Mouse (Mus musculus): ENCODE data around the gene Atad1. TPM values are rescaled to one million over a fixed set of nuclear protein-coding genes. Genes with fewer than 3 reads are reported as not detected.

The Atad1 gene
- polyA plus RNA-seq, 1 experiment from 2014 or later, result 110 TPM

- H3K36me3 ChIP-seq (replicated peaks), result no peaks in the 10 kb centered on the region
- H3K27me3 ChIP-seq (replicated peaks), result peaks cover 4% of the 10 kb centered on the region; the same call in 1 of the 2 replicates
- H3K4me3 ChIP-seq, result peak overlapping the region; percentile 92
- H3K4me2 ChIP-seq, result peak overlapping the region; percentile 96
- peak overlapping the region; percentile 100 for H3K27ac ChIP-seq
- no peaks in the 10 kb centered on the region for H3K9me3 ChIP-seq
- H3K9ac ChIP-seq, result peak overlapping the region; percentile 97
- WGBS, result under 1% methylated on average over 63 of the region's 69 CpGs
- peak; percentile 10 for ATAC-seq (replicated peaks)
- H3K4me1 ChIP-seq, result peaks cover 39% of the 10 kb centered on the region
Observed at GRCm38 (mm10) chr19:32757831-32758792, 18.5 kb upstream of the Atad1 start.

GRCm38 (mm10) chr19:32756900-32757725, 17.5 kb upstream of the Atad1 start, which contains the start of gene Pten:
Pten (plus strand) TSS chr19:32757497.
- peak; percentile 93 for ATAC-seq (replicated peaks)

GRCm38 (mm10) chr19:32756636-32756899, 17.0 kb upstream of the Atad1 start:
- 0% methylated on average over 14 of the region's 14 CpGs for WGBS
- H3K4me2 ChIP-seq, result peak overlapping the region; percentile 96
- peaks cover 28% of the 10 kb centered on the region for H3K4me1 ChIP-seq
- peaks cover 4% of the 10 kb centered on the region; the same call in 1 of the 2 replicates for H3K27me3 ChIP-seq (replicated peaks)
- H3K4me3 ChIP-seq, result peak overlapping the region; percentile 92
- H3K9me3 ChIP-seq, result no peaks in the 10 kb centered on the region
- H3K27ac ChIP-seq, result peak overlapping the region; percentile 100
- H3K36me3 ChIP-seq (replicated peaks), result no peaks in the 10 kb centered on the region
- ATAC-seq (replicated peaks), result peak; percentile 75
- H3K9ac ChIP-seq, result peak overlapping the region; percentile 96

More at GRCm38 (mm10) chr19:32756900-32757725, 17.5 kb upstream of the Atad1 start, which contains the start of gene Pten:
- peak within 1 kb of the TSS; percentile 97 for H3K9ac ChIP-seq
- H3K4me3 ChIP-seq, result peak within 1 kb of the TSS; percentile 92
- H3K27ac ChIP-seq, result peak within 1 kb of the TSS; percentile 100
- H3K4me2 ChIP-seq, result peak within 1 kb of the TSS; percentile 96
- H3K27me3 ChIP-seq (replicated peaks), result peaks cover 4% of the 10 kb centered on the region; the same call in 1 of the 2 replicates
- H3K9me3 ChIP-seq, result no peaks in the 10 kb centered on the region
- no peaks in the 10 kb centered on the region for H3K36me3 ChIP-seq (replicated peaks)
- WGBS, result under 1% methylated on average over 58 of the region's 77 CpGs
- peaks cover 29% of the 10 kb centered on the region for H3K4me1 ChIP-seq

- peak overlapping the region; percentile 96 for H3K9ac ChIP-seq
- peak; percentile 87 for ATAC-seq (replicated peaks)
- under 1% methylated on average over 53 of the region's 53 CpGs for WGBS
Observed at GRCm38 (mm10) chr19:32755792-32756635, 16.4 kb upstream of the Atad1 start.

GRCm38 (mm10) chr19:32755104-32755791, 15.7 kb upstream of the Atad1 start:
- no peaks in the 10 kb centered on the region for H3K9me3 ChIP-seq
- ATAC-seq (replicated peaks), result no peak
- no peaks in the 10 kb centered on the region for H3K36me3 ChIP-seq (replicated peaks)
- H3K4me3 ChIP-seq, result peak overlapping the region; percentile 92
- 5% methylated on average over 12 of the region's 12 CpGs for WGBS
- peaks cover 4% of the 10 kb centered on the region; the same call in 1 of the 2 replicates for H3K27me3 ChIP-seq (replicated peaks)
- H3K27ac ChIP-seq, result peak overlapping the region; percentile 100
- peak overlapping the region; percentile 96 for H3K9ac ChIP-seq
- H3K4me2 ChIP-seq, result peak overlapping the region; percentile 96
- peaks cover 19% of the 10 kb centered on the region for H3K4me1 ChIP-seq

More at GRCm38 (mm10) chr19:32755792-32756635, 16.4 kb upstream of the Atad1 start:
- H3K36me3 ChIP-seq (replicated peaks), result no peaks in the 10 kb centered on the region
- peak overlapping the region; percentile 100 for H3K27ac ChIP-seq
- peaks cover 25% of the 10 kb centered on the region for H3K4me1 ChIP-seq
- H3K9me3 ChIP-seq, result no peaks in the 10 kb centered on the region
- H3K27me3 ChIP-seq (replicated peaks), result peaks cover 4% of the 10 kb centered on the region; the same call in 1 of the 2 replicates
- peak overlapping the region; percentile 96 for H3K4me2 ChIP-seq
- peak overlapping the region; percentile 92 for H3K4me3 ChIP-seq

GRCm38 (mm10) chr19:32754188-32755000, 14.8 kb upstream of the Atad1 start:
- Histone ChIP-seq H3K4me1 (peaks cover 15% of the 10 kb centered on the region), H3K27me3 (replicated peaks) (peaks cover 4% of the 10 kb centered on the region; the same call in 1 of the 2 replicates), H3K9me3 (no peaks in the 10 kb centered on the region), H3K36me3 (replicated peaks) (no peaks in the 10 kb centered on the region), H3K4me2 (peak overlapping the region; percentile 96), H3K4me3 (0 out of 2 replicates have a peak overlapping the region, but pooled peaks have one; percentile 92), H3K9ac (no peak overlapping the region), H3K27ac (no peak overlapping the region)
- ATAC-seq (replicated peaks), result no peak
- WGBS, result 13% methylated on average over 15 of the region's 15 CpGs

- Histone ChIP-seq H3K27ac (no peak overlapping the region), H3K4me1 (peaks cover 15% of the 10 kb centered on the region), H3K9me3 (no peaks in the 10 kb centered on the region), H3K4me3 (no peak overlapping the region), H3K4me2 (no peak overlapping the region), H3K27me3 (replicated peaks) (peaks cover 4% of the 10 kb centered on the region; the same call in 1 of the 2 replicates), H3K36me3 (replicated peaks) (no peaks in the 10 kb centered on the region), H3K9ac (no peak overlapping the region)
- no peak for ATAC-seq (replicated peaks)
- WGBS, result 80% methylated on average over 3 of the region's 3 CpGs
Observed at GRCm38 (mm10) chr19:32753386-32753785, 13.8 kb upstream of the Atad1 start.

GRCm38 (mm10) chr19:32752357-32752756, 12.8 kb upstream of the Atad1 start:
- Histone ChIP-seq H3K27ac (no peak overlapping the region), H3K27me3 (replicated peaks) (peaks cover 4% of the 10 kb centered on the region; the same call in 1 of the 2 replicates), H3K9me3 (no peaks in the 10 kb centered on the region), H3K4me3 (no peak overlapping the region), H3K9ac (no peak overlapping the region), H3K36me3 (replicated peaks) (no peaks in the 10 kb centered on the region), H3K4me2 (no peak overlapping the region), H3K4me1 (peaks cover 15% of the 10 kb centered on the region)
- no peak for ATAC-seq (replicated peaks)
- 92% methylated on average over 6 of the region's 6 CpGs for WGBS

GRCm38 (mm10) chr19:32749425-32749824, 9.8 kb upstream of the Atad1 start:
- 4% methylated on average over 6 of the region's 6 CpGs for WGBS
- Histone ChIP-seq H3K9me3 (no peaks in the 10 kb centered on the region), H3K4me3 (no peak overlapping the region), H3K27me3 (replicated peaks) (peaks cover 4% of the 10 kb centered on the region; the same call in 1 of the 2 replicates), H3K9ac (no peak overlapping the region), H3K4me2 (no peak overlapping the region), H3K4me1 (peaks cover 2% of the 10 kb centered on the region), H3K27ac (no peak overlapping the region), H3K36me3 (replicated peaks) (no peaks in the 10 kb centered on the region)
- no peak for ATAC-seq (replicated peaks)

GRCm38 (mm10) chr19:32740641-32741345, 1.2 kb upstream of the Atad1 start:
- no peak for ATAC-seq (replicated peaks)

More at GRCm38 (mm10) chr19:32740641-32741345, 1.2 kb upstream of the Atad1 start:
- Histone ChIP-seq H3K9me3 (no peaks in the 10 kb centered on the region), H3K27ac (no peak overlapping the region), H3K36me3 (replicated peaks) (no peaks in the 10 kb centered on the region), H3K9ac (no peak overlapping the region), H3K27me3 (replicated peaks) (no peaks in the 10 kb centered on the region), H3K4me2 (no peak overlapping the region), H3K4me1 (no peaks in the 10 kb centered on the region), H3K4me3 (no peak overlapping the region)
- 90% methylated on average over 4 of the region's 4 CpGs for WGBS
